Mouse (Mus musculus): ENCODE measurements at regions not wholly inside any gene's neighbourhood (a gene's known extent, or its start where the extent isn't known, plus 50 kb on each side); places are given as distances from the start of the nearest gene placed in this dataset.
A peak's percentile ranks its signal among the peaks of the same experiment; 100 is the strongest.

- ATAC-seq (ENCODE audit: low FRiP score), result no peak
- Histone ChIP-seq H3K36me3 (no peaks in the 10 kb centered on the region), H3K4me3 (no peak overlapping the region), H3K9ac (no peak overlapping the region), H3K27me3 (no peaks in the 10 kb centered on the region), H3K9me3 (replicated peaks) (no peaks in the 10 kb centered on the region), H3K27ac (no peak overlapping the region), H3K4me1 (peaks cover 10% of the 10 kb centered on the region), H3K4me2 (replicated peaks) (no peak overlapping the region)
- 80% methylated on average over 7 of the region's 7 CpGs for WGBS
Measured at GRCm38 (mm10) chr16:95800911-95801442, 99.1 kb downstream of the Ets2 start.

DNA sequence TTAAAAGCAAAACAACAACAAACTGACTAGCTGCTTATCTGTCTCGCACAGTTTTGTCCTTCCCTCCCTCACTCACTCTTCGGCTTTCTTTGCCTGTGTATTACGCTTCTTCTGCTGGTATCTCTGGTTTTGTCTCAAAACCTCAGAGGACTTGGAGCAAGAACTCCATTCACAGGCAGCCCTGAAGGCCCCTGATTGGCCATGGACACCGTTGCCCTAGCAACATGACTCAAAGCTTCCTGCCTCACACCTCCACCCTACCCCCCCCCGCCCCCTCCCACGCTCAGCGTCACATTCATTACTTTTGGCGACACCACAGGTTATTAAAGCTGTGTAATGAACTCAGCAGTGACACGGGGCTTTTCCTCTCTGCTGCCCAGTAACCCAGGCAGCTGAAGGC is 96.7 kb downstream of the Ets2 start:
- no peaks in the 10 kb centered on the region for H3K9me3 ChIP-seq (replicated peaks)
- no peak overlapping the region for H3K9ac ChIP-seq
- H3K4me3 ChIP-seq, result no peak overlapping the region
- no peak for ATAC-seq (ENCODE audit: low FRiP score)
- H3K4me2 ChIP-seq (replicated peaks), result no peak overlapping the region
- WGBS, result 56% methylated on average over 9 of the region's 9 CpGs
- H3K4me1 ChIP-seq, result peaks cover 13% of the 10 kb centered on the region
- H3K27ac ChIP-seq, result no peak overlapping the region
- H3K36me3 ChIP-seq, result no peaks in the 10 kb centered on the region
- H3K27me3 ChIP-seq, result no peaks in the 10 kb centered on the region

DNA sequence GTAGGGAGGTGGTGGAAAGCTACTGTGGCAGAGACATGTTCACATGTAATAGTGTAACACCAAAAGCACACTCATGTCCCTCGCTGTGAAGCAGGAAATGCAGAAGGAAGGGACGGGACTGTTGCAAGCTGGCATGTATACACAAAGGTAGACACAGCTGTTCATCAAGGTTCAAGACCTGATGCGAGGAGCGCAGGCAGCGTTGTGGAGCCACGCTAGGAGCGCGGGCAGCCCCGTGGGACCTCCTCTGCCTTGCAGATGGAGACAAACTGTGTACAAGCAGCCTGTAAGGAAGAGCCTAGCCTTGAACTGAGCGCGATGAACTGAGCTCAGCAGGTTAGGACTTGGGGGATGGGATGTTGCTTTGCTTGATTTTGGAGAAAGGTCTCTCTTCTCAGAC is 96.2 kb downstream of the Ets2 start:
- peaks cover 13% of the 10 kb centered on the region for H3K4me1 ChIP-seq
- no peak for ATAC-seq (ENCODE audit: low FRiP score)
- no peak overlapping the region for H3K4me3 ChIP-seq
- no peaks in the 10 kb centered on the region for H3K9me3 ChIP-seq (replicated peaks)
- 79% methylated on average over 11 of the region's 11 CpGs for WGBS
- no peak overlapping the region for H3K27ac ChIP-seq
- H3K9ac ChIP-seq, result no peak overlapping the region
- no peaks in the 10 kb centered on the region for H3K36me3 ChIP-seq
- no peak overlapping the region for H3K4me2 ChIP-seq (replicated peaks)
- no peaks in the 10 kb centered on the region for H3K27me3 ChIP-seq

- no peaks in the 10 kb centered on the region for H3K9me3 ChIP-seq (replicated peaks)
- no peak overlapping the region for H3K4me3 ChIP-seq
- peaks cover 13% of the 10 kb centered on the region for H3K4me1 ChIP-seq
- no peaks in the 10 kb centered on the region for H3K27me3 ChIP-seq
- ATAC-seq (ENCODE audit: low FRiP score), result no peak
- WGBS, result 80% methylated on average over 2 of the region's 2 CpGs
- H3K36me3 ChIP-seq, result no peaks in the 10 kb centered on the region
- no peak overlapping the region for H3K4me2 ChIP-seq (replicated peaks)
- no peak overlapping the region for H3K9ac ChIP-seq
- H3K27ac ChIP-seq, result no peak overlapping the region
Measured at GRCm38 (mm10) chr16:95797141-95797540, 95.3 kb downstream of the Ets2 start.

DNA sequence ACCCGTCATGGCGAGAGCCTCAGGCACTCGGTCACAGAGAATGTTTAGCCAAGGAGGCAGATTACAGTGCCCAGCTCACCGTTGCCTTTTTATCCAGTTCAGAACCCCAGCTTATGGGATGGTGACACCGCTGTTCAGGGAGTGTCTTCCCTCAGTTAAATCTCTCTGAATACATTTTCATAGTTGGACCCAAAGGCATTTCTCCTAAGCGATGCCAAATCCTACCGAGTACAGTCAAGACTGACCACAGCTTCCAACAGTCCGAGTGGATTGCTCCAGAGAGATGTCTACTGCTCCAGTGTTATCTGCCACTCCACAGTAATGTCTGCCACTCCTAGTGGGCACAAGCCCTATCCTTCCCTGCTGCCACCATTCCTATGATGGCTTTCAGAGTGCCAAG is 93.0 kb downstream of the Ets2 start:
- H3K9me3 ChIP-seq (replicated peaks), result no peaks in the 10 kb centered on the region
- no peaks in the 10 kb centered on the region for H3K27me3 ChIP-seq
- 87% methylated on average over 8 of the region's 8 CpGs for WGBS
- H3K4me2 ChIP-seq (replicated peaks), result no peak overlapping the region
- H3K9ac ChIP-seq, result no peak overlapping the region
- peaks cover 11% of the 10 kb centered on the region for H3K4me1 ChIP-seq
- H3K27ac ChIP-seq, result no peak overlapping the region
- H3K4me3 ChIP-seq, result no peak overlapping the region
- no peaks in the 10 kb centered on the region for H3K36me3 ChIP-seq
- no peak for ATAC-seq (ENCODE audit: low FRiP score)

GRCm38 (mm10) chr16:95794281-95794727 is 92.4 kb downstream of the Ets2 start:
- WGBS, result 63% methylated on average over 10 of the region's 10 CpGs
- Histone ChIP-seq H3K9me3 (replicated peaks) (no peaks in the 10 kb centered on the region), H3K4me1 (peaks cover 11% of the 10 kb centered on the region), H3K9ac (no peak overlapping the region), H3K4me2 (replicated peaks) (no peak overlapping the region), H3K4me3 (no peak overlapping the region), H3K27me3 (no peaks in the 10 kb centered on the region), H3K36me3 (no peaks in the 10 kb centered on the region), H3K27ac (0 out of 2 replicates have a peak overlapping the region, but pooled peaks have one; percentile 14)
- ATAC-seq (ENCODE audit: low FRiP score), result no peak

DNA sequence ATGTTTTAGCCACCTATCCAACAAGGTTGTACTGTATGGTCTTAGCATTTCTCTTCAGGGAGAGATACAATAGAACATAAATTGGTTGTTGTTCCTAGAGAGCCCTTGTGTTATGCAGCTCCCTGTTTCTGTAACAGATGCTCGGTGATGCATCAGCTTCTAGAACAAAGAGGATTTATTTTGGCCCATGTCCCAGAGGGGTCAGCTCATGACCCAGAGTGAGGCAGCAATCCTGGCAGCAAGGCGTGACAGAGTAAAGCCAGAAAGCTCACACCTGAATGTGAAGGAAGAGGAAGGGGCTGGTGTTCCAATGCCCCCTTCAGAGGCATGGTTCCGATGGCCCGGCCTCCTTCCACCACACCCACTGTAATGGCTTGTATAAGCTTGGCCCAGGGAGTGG is 88.8 kb downstream of the Ets2 start:
- Histone ChIP-seq H3K4me1 (0 out of 2 replicates have a peak, but pooled peaks cover 3% of the 10 kb centered on the region), H3K9me3 (replicated peaks) (no peaks in the 10 kb centered on the region), H3K27ac (no peak overlapping the region), H3K4me2 (replicated peaks) (no peak overlapping the region), H3K4me3 (no peak overlapping the region), H3K9ac (no peak overlapping the region), H3K36me3 (no peaks in the 10 kb centered on the region), H3K27me3 (no peaks in the 10 kb centered on the region)
- 79% methylated on average over 4 of the region's 4 CpGs for WGBS
- ATAC-seq (ENCODE audit: low FRiP score), result no peak

DNA sequence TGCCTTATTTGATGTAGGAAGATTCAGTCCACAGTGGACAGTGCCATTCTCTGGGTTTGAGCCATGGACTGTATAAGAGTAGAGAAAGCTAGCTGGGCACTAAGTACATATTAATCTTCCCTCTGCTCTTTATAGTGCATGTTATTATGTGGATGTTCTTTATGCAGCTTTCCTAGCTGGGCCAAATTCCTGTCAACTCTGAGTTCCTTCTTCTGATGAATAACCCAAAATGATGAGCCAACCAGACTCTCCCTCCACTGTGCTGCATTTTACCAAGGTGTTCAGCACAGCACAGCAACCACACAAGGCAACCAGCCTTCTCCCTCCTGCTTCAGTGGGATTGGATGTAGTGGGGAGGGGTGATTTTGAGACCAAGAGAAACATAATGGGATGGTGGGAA is 87.7 kb downstream of the Ets2 start:
- H3K9me3 ChIP-seq (replicated peaks), result no peaks in the 10 kb centered on the region

GRCm38 (mm10) chr16:95781681-95782080 is 79.8 kb downstream of the Ets2 start:
- no peak overlapping the region for H3K27ac ChIP-seq
- H3K36me3 ChIP-seq, result no peaks in the 10 kb centered on the region
- no peak overlapping the region for H3K4me2 ChIP-seq (replicated peaks)
- no peaks in the 10 kb centered on the region for H3K27me3 ChIP-seq
- no peak for ATAC-seq (ENCODE audit: low FRiP score)
- WGBS, result 89% methylated on average over 5 of the region's 5 CpGs
- H3K4me3 ChIP-seq, result no peak overlapping the region
- no peak overlapping the region for H3K9ac ChIP-seq
- H3K9me3 ChIP-seq (replicated peaks), result no peaks in the 10 kb centered on the region
- H3K4me1 ChIP-seq, result no peaks in the 10 kb centered on the region

More for the DNA sequence above, 87.7 kb downstream of the Ets2 start:
- H3K4me2 ChIP-seq (replicated peaks), result no peak overlapping the region
- no peak overlapping the region for H3K9ac ChIP-seq
- H3K27me3 ChIP-seq, result no peaks in the 10 kb centered on the region
- no peak overlapping the region for H3K27ac ChIP-seq
- H3K4me3 ChIP-seq, result no peak overlapping the region
- no peak for ATAC-seq (ENCODE audit: low FRiP score)
- no peaks in the 10 kb centered on the region for H3K36me3 ChIP-seq
- 0 out of 2 replicates have a peak, but pooled peaks cover 3% of the 10 kb centered on the region for H3K4me1 ChIP-seq

- no peak overlapping the region for H3K4me2 ChIP-seq (replicated peaks)
- ATAC-seq (ENCODE audit: low FRiP score), result no peak
- H3K36me3 ChIP-seq, result no peaks in the 10 kb centered on the region
- no peaks in the 10 kb centered on the region for H3K27me3 ChIP-seq
- H3K9me3 ChIP-seq (replicated peaks), result no peaks in the 10 kb centered on the region
- whole genome bisulfite sequencing, result 81% methylated on average over 2 of the region's 2 CpGs
- H3K4me1 ChIP-seq, result no peaks in the 10 kb centered on the region
- no peak overlapping the region for H3K27ac ChIP-seq
- H3K4me3 ChIP-seq, result no peak overlapping the region
- no peak overlapping the region for H3K9ac ChIP-seq
Measured at GRCm38 (mm10) chr16:95780431-95780830, 78.6 kb downstream of the Ets2 start.

- Histone ChIP-seq H3K9ac (no peak overlapping the region), H3K4me2 (replicated peaks) (no peak overlapping the region), H3K4me1 (no peaks in the 10 kb centered on the region), H3K27me3 (no peaks in the 10 kb centered on the region), H3K4me3 (no peak overlapping the region), H3K36me3 (no peaks in the 10 kb centered on the region), H3K9me3 (replicated peaks) (no peaks in the 10 kb centered on the region), H3K27ac (no peak overlapping the region)
- WGBS, result 89% methylated on average over 6 of the region's 6 CpGs
- ATAC-seq (ENCODE audit: low FRiP score), result no peak
Measured at GRCm38 (mm10) chr16:95778845-95779722, 77.2 kb downstream of the Ets2 start.

- Histone ChIP-seq H3K27ac (no peak overlapping the region), H3K36me3 (no peaks in the 10 kb centered on the region), H3K9ac (no peak overlapping the region), H3K4me3 (no peak overlapping the region), H3K4me2 (replicated peaks) (no peak overlapping the region), H3K4me1 (no peaks in the 10 kb centered on the region), H3K27me3 (no peaks in the 10 kb centered on the region), H3K9me3 (replicated peaks) (no peaks in the 10 kb centered on the region)
- ATAC-seq (ENCODE audit: low FRiP score), result no peak
- 71% methylated on average over 4 of the region's 4 CpGs for WGBS
Measured at GRCm38 (mm10) chr16:95778173-95778572, 76.3 kb downstream of the Ets2 start.
